Mouse (Mus musculus): ENCODE data around the gene Ilk. TPM values are rescaled to one million over a fixed set of nuclear protein-coding genes. Genes with fewer than 3 reads are reported as not detected.

The Ilk gene
- polyA plus RNA-seq, 1 experiment from 2014 or later, result 240 TPM

DNA sequence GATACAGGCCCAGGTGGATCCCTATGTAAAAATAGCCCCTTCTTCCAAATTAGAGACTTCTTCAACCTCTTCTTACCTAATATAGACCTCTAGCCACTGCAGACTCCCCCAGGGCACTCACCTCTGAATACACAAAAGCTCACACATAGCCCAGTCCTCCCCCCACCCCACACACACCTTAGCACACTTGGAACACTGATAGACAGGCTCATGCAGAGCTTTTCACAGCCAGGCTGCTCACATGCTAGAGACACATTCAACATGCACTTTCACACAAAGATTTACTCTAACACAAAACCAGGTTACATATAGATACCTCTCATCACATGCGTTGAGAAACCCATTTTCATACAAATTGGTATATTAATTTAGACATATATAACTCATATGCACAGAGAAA is 40.9 kb downstream of the Ilk start:
- Histone ChIP-seq H3K36me3 (peaks cover 75% of the 10 kb centered on the region), H3K4me3 (no peak overlapping the region; the same call in 1 of the 2 replicates), H3K27ac (peak overlapping the region; percentile 82; the same call in 1 of the 2 replicates), H3K9me3 (no peaks in the 10 kb centered on the region), H3K4me1 (replicated peaks) (peaks cover 35% of the 10 kb centered on the region), H3K27me3 (ENCODE audit: insufficient read depth, poor library complexity, severe bottlenecking) (no peaks in the 10 kb centered on the region)
- DNase-seq (ENCODE audit: low spot score), result no peak
- WGBS, result 88% methylated on average over 1 of the region's 1 CpGs

DNA sequence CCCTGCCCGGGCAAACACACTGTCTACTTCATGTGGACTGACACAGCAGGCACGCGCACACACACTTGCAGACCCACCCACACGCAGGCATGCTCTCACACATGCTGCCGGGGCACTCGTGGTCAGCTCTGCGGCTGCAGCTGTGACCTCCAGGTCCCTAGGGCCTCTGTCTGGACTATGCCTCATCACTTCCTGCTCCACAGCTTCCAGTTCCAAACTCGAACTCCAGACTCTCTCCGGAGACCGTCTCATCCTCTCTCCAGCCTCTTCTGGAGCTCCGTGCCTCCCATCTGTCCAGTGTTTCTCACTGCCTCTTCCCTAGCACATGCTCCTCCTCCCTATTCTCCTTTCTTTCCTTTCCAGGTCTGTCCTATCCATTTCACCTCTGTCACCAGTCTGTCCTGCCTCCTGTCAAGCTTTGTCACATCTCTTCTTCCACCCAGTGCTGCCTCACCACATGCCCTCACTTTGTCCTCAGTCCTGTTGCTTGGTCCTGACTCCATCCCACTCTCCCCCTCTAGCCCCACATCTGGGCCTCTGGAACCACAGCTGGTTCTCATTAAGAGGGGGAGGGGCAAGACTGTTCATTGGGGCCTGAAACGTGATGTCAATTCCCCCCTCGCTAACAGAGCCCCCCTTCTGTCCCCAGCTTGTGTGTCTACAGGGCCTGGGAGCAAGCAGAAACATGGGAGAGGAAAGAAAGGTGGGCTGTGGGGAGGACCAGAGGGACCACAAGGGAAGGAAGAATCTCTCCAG is 41.6 kb downstream of the Ilk start:
- peak; percentile 73 for DNase-seq (ENCODE audit: low spot score)
- 51% methylated on average over 13 of the region's 13 CpGs for WGBS
- peaks cover 75% of the 10 kb centered on the region for H3K36me3 ChIP-seq
- no peaks in the 10 kb centered on the region for H3K9me3 ChIP-seq
- peak overlapping the region; percentile 82 for H3K27ac ChIP-seq
- no peaks in the 10 kb centered on the region for H3K27me3 ChIP-seq (ENCODE audit: insufficient read depth, poor library complexity, severe bottlenecking)
- peaks cover 40% of the 10 kb centered on the region for H3K4me1 ChIP-seq (replicated peaks)
- H3K4me3 ChIP-seq, result peak overlapping the region; percentile 34

DNA sequence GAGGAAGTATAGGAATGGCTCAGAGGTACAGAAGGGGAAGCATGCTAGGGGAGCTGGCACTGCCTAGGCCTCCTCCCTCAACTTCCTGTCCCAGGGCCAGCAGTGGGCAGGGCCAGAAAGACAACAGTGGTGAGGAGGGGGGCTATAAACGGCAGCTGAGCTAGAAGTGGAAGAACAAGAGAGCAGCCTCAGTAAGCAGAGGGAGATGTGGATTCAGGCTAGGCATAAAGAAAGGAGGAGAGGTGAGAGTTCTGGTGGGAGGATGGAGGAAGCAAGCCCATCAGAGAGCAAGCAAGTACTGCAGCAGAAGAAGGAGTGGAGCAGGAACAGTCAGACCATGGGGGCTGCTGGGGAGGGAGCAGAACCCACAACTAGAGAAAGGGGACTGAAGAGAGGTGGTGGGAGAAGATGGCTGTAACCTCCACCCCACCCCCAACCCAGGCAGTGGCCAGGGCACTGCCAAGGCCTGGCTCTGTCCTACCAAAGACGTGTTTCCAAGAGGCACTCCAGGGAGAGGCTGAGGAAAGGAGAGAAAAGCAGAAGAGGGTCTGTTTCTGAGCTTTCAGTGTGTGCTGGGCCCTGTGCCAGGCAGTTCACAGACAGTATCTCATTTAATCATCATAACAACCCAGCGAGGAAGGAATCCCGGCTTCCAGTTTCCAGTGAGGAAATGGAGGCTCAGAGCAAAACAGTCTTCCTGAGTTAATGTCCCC is 42.3 kb downstream of the Ilk start:
- 51% methylated on average over 4 of the region's 4 CpGs for WGBS
- peaks cover 78% of the 10 kb centered on the region for H3K36me3 ChIP-seq

DNA sequence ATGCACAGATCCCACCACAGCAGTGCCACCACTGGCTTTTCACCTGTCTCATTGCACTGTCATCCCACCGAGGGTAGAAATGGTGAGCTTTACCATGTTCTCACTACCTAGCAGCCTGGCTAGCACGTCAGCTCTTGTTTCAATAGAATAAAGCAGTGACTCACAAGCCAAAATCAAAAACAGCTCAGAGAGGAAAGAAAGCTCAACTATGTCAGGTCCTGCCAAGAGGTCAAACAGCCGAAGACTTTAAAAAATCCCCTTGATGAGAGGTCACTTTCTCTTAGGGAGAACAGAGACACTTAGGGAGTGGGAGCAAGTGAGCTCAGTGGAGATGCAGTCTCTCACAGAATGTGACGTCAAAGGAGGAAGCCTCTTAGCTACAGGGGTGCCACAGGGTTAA is 47.5 kb downstream of the Ilk start:
- 43% methylated on average over 4 of the region's 4 CpGs for WGBS

More for the DNA sequence above, 42.3 kb downstream of the Ilk start:
- H3K4me1 ChIP-seq (replicated peaks), result peaks cover 48% of the 10 kb centered on the region
- no peak for DNase-seq (ENCODE audit: low spot score)
- peak overlapping the region; percentile 82 for H3K27ac ChIP-seq
- H3K27me3 ChIP-seq (ENCODE audit: insufficient read depth, poor library complexity, severe bottlenecking), result no peaks in the 10 kb centered on the region
- H3K9me3 ChIP-seq, result no peaks in the 10 kb centered on the region
- peak overlapping the region; percentile 34 for H3K4me3 ChIP-seq

DNA sequence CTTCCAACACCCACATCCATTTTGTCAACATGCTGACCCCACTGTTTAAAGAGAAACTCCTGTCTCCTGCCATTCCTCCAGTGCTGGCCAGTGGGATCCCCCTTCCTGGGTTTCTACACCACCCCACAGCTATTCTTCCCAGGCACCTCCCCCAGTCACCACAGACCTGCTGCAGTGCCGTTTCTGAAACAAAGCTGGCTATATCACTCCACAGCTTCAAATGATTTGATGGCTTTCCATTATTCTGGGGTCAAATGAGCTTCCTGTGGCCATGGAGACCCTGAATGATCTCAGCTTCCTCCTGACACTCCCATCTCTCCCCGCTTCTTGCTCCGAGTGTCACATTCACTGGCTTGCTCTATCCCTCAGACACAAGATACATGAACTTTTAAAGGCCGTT is 48.2 kb downstream of the Ilk start:
- no peak for DNase-seq (ENCODE audit: low spot score)
- peaks cover 61% of the 10 kb centered on the region for H3K4me1 ChIP-seq (replicated peaks)
- H3K9me3 ChIP-seq, result no peaks in the 10 kb centered on the region
- H3K27me3 ChIP-seq (ENCODE audit: insufficient read depth, poor library complexity, severe bottlenecking), result peaks cover 16% of the 10 kb centered on the region
- peak overlapping the region; percentile 22 for H3K4me3 ChIP-seq
- peaks cover 58% of the 10 kb centered on the region for H3K36me3 ChIP-seq
- 0 out of 2 replicates have a peak overlapping the region, but pooled peaks have one; percentile 12 for H3K27ac ChIP-seq
- WGBS, result 15% methylated on average over 4 of the region's 4 CpGs

More for the DNA sequence above, 47.5 kb downstream of the Ilk start:
- no peak for DNase-seq (ENCODE audit: low spot score)
- no peak overlapping the region for H3K27ac ChIP-seq
- H3K4me3 ChIP-seq, result no peak overlapping the region
- peaks cover 9% of the 10 kb centered on the region for H3K27me3 ChIP-seq (ENCODE audit: insufficient read depth, poor library complexity, severe bottlenecking)
- no peaks in the 10 kb centered on the region for H3K9me3 ChIP-seq
- H3K36me3 ChIP-seq, result peaks cover 65% of the 10 kb centered on the region
- H3K4me1 ChIP-seq (replicated peaks), result peaks cover 68% of the 10 kb centered on the region

DNA sequence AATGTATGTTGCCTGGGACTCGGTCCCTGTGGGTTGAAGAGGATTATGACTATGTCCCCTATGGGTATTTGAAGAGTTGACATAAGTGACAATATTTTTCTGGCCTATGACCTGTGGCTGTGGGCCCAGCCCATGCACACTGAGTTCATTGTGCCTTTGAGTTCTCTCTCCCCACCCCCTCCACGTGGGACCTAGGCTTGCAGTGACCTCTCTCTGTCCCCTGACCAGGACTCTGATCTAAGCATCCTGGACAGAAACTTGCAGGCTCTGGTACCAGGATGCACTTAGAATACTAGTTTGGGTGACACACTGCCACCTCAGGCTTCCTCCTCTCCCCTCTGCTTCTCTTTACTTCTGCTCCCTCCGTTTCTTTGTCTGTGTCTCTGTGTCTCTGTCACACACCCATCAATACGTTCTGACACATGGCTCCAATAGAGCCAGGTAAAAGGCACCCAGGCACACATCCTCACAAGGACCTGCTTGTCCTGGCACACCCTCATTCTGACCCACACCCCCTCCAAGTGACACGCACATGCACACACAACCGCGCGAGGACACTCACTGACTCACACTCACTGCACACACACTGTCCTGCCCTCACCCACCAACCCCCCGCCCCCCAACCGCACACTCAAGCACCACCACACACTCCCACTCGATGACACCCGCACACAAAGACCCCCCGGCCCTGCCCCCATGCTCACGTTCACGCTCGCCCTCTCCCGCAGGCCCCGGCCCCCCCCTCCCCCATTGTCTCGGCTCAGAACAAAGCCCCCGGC is 50.3 kb downstream of the Ilk start:
- Histone ChIP-seq H3K27ac (peak overlapping the region; percentile 99), H3K4me3 (peak overlapping the region; percentile 93), H3K36me3 (peaks cover 37% of the 10 kb centered on the region), H3K9me3 (no peaks in the 10 kb centered on the region), H3K27me3 (ENCODE audit: insufficient read depth, poor library complexity, severe bottlenecking) (peaks cover 33% of the 10 kb centered on the region), H3K4me1 (replicated peaks) (peaks cover 61% of the 10 kb centered on the region)
- peak; percentile 54 for DNase-seq (ENCODE audit: low spot score)
- 5% methylated on average over 20 of the region's 20 CpGs for WGBS

DNA sequence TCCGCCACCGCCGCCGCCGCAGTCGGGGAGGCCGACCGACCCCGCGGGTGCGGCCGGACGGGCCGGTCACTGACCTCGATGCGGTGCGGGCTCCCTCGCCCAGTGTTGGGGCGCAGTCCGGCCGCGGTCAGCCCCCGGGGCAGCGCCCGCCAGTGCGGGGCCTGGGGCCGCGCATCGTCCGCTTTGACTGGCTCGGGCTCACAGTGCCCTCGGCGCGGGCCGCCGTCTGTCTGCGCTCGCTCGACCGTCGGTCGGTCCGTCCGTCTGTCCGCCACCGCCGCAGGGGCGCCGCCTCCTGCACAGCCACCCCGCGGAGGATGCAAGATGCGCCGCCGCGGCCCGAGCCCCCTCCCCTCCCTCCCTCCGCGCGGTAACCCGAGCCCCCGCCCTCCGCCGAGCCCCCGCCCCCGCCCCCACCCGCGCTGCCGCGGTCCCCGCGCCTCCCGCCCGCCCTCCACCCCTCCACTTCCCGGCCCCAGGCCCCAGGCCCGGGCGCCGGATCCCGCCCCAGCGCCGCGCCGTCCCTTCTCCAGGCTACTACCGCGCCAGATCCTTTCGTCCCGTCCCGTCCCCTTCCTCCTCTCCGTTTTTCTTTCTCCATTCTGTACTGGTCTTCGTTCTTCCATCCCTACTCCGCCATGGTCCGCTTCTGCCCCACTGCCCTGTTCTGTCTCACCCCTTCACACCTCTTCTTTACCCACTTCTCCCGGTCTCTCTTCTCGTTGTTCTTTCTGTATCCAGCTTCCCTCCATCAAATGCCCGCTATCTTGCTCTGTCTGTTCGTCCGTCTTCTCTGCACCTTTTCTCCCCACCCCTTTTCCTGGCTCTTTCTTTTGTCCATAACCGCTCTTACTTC is 51.1 kb downstream of the Ilk start, which contains the start of gene Dchs1:
Gene Dchs1, minus strand, starts transcription at position 370 of the 856 bp plus-strand sequence.
- peak; percentile 61 for DNase-seq (ENCODE audit: low spot score)
- peak within 1 kb of the TSS; percentile 99 for H3K27ac ChIP-seq
- H3K4me1 ChIP-seq (replicated peaks), result peaks cover 60% of the 10 kb centered on the region
- H3K27me3 ChIP-seq (ENCODE audit: insufficient read depth, poor library complexity, severe bottlenecking), result peaks cover 33% of the 10 kb centered on the region
- H3K4me3 ChIP-seq, result peak within 1 kb of the TSS; percentile 93
- WGBS, result under 1% methylated on average over 85 of the region's 97 CpGs
- H3K36me3 ChIP-seq, result peaks cover 29% of the 10 kb centered on the region
- no peaks in the 10 kb centered on the region for H3K9me3 ChIP-seq

DNA sequence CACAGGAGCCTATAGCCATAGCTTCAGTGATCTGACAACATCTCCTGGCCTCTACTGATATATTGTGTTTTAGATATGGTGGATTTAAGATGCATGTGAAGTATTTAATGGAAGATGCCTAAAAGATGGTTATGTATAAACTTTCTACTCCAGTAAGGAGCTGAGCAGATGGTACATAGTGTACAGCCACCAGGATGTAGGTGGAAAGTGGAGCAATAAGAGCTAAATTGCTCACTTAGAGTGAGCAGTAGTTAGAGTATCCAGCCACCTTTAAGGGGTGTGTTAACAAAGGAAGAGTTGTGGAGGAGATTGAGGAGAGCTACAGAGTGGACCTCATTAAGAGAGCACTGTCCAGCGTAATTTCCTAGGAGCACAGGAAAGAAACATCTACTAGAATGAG is 54.8 kb downstream of the Ilk start:
- no peak overlapping the region for H3K4me3 ChIP-seq
- 0 out of 2 replicates have a peak, but pooled peaks cover under 1% of the 10 kb centered on the region for H3K36me3 ChIP-seq
- DNase-seq (ENCODE audit: low spot score), result no peak
- H3K27me3 ChIP-seq (ENCODE audit: insufficient read depth, poor library complexity, severe bottlenecking), result peaks cover 33% of the 10 kb centered on the region
- 91% methylated on average over 1 of the region's 1 CpGs for WGBS
- H3K4me1 ChIP-seq (replicated peaks), result peaks cover 28% of the 10 kb centered on the region
- H3K27ac ChIP-seq, result no peak overlapping the region
- H3K9me3 ChIP-seq, result no peaks in the 10 kb centered on the region

Other genes starting within 250 kb of the Ilk start
- gene Smpd1, start 182.2 kb upstream of the Ilk start, polyA plus RNA-seq (2016; fragmentation: Nextera tagmentation; extraction: Ambion mirVana), result 36.8 and 52.4 TPM in 2 replicates
- 118 and 171 TPM in 2 replicates for gene Apbb1, start 154.9 kb upstream of the Ilk start, polyA plus RNA-seq (2016; fragmentation: Nextera tagmentation; extraction: Ambion mirVana)
- 0.20 and 0.25 TPM in 2 replicates for gene Hpx, start 136.5 kb upstream of the Ilk start, polyA plus RNA-seq (2016; fragmentation: Nextera tagmentation; extraction: Ambion mirVana)
- gene Trim3, start 103.0 kb upstream of the Ilk start, polyA plus RNA-seq (2016; fragmentation: Nextera tagmentation; extraction: Ambion mirVana), result 40.9 and 42.2 TPM in 2 replicates
- 164 and 184 TPM in 2 replicates for gene Timm10b, start 96.5 kb upstream of the Ilk start, polyA plus RNA-seq (2016; fragmentation: Nextera tagmentation; extraction: Ambion mirVana)
- 58.4 and 69.7 TPM in 2 replicates for gene Arfip2, start 96.2 kb upstream of the Ilk start, polyA plus RNA-seq (2016; fragmentation: Nextera tagmentation; extraction: Ambion mirVana)
- gene Gm45799, start 96.0 kb upstream of the Ilk start, polyA plus RNA-seq (2016; fragmentation: Nextera tagmentation; extraction: Ambion mirVana), result 18.5 and 28.1 TPM in 2 replicates
- gene Dnhd1, start 85.8 kb upstream of the Ilk start, polyA plus RNA-seq (2016; fragmentation: Nextera tagmentation; extraction: Ambion mirVana), result 0.31 and 0.51 TPM in 2 replicates
- 33.6 and 36.2 TPM in 2 replicates for gene Rrp8, start 793 bp downstream of the Ilk start, polyA plus RNA-seq (2016; fragmentation: Nextera tagmentation; extraction: Ambion mirVana)
- gene Taf10, start 7.8 kb downstream of the Ilk start, polyA plus RNA-seq (2016; fragmentation: Nextera tagmentation; extraction: Ambion mirVana), result 177 and 188 TPM in 2 replicates
- gene Tpp1, start 15.6 kb downstream of the Ilk start, polyA plus RNA-seq (2016; fragmentation: Nextera tagmentation; extraction: Ambion mirVana), result 57.8 and 59.2 TPM in 2 replicates
- 9.3 and 13.4 TPM in 2 replicates for gene Dchs1, start 51.1 kb downstream of the Ilk start, polyA plus RNA-seq (2016; fragmentation: Nextera tagmentation; extraction: Ambion mirVana)
- 298 and 325 TPM in 2 replicates for gene Mrpl17, start 74.5 kb downstream of the Ilk start, polyA plus RNA-seq (2016; fragmentation: Nextera tagmentation; extraction: Ambion mirVana)
- 0.07 and 0.17 TPM in 2 replicates for gene Gm4070, start 217.4 kb downstream of the Ilk start, polyA plus RNA-seq (2016; fragmentation: Nextera tagmentation; extraction: Ambion mirVana)